7 mouse cellular contexts compared by ENCODE assay signal in the genomic region with DNA sequence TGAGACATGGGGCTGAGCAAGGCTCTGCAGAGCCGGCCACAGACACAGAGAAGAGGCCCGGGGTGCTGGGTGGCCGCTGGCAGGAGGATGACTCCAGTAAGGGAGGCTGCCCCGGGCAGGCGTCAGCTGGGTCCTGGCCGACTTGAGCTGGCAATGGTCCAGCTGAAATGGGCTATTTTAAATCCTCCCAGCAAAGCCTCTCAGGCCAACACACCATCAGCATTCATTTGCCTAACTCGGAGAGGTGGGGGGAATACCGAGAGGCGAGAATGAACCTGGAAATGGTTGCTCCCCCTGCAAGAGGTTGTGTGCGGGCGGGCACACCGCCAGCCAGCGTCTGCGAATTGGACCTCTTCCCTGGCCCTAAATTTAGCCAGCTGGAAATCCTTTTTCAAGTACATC. TPM values are rescaled to one million over a fixed set of nuclear protein-coding genes. Genes with fewer than 3 reads are reported as not detected.
A peak's percentile ranks its signal among the peaks of the same experiment; 100 is the strongest.
DNase-seq lines count a peak whose midpoint lies in the region; ATAC-seq lines count a peak whose summit lies in the region.

No protein-coding gene starts in this region.

- ATAC-seq in hindbrain, embryonic 15.5 days (ENCODE audit: low FRiP score, low read depth) = peak; percentile 66
- no peak for ATAC-seq in megakaryocyte, adult 5-6 weeks (ENCODE audit: poor library complexity, severe bottlenecking)
- no peak for ATAC-seq in erythroid progenitor cell, adult 5-6 weeks (replicated peaks; ENCODE audit: low FRiP score, poor library complexity, severe bottlenecking)

- WGBS in hindbrain, embryonic 15.5 days = 40% methylated on average over 14 of the region's 14 CpGs

- H3K27ac ChIP-seq in hindbrain, embryonic 15.5 days (replicated peaks) = peak overlapping the region; percentile 38

- H3K9ac ChIP-seq in hindbrain, embryonic 15.5 days = no peak overlapping the region

- no peaks in the 10 kb centered on the region for H3K9me3 ChIP-seq in hindbrain, embryonic 15.5 days

- H3K4me3 ChIP-seq in hindbrain, embryonic 15.5 days = no peak overlapping the region

- H3K36me3 ChIP-seq in hindbrain, embryonic 15.5 days = no peaks in the 10 kb centered on the region

- no peaks in the 10 kb centered on the region for H3K27me3 ChIP-seq in hindbrain, embryonic 15.5 days

- peak; percentile 45 for DNase-seq in ZHBTc4 (ENCODE audit: low read depth, low spot score)
- DNase-seq in cerebellum, adult 11 months = peak; percentile 85
- peak; percentile 52 for DNase-seq in gastrocnemius, adult 18-20 months (ENCODE audit: low spot score)
- DNase-seq in lung, postnatal 36 days = peak; percentile 20

- H3K4me1 ChIP-seq in hindbrain, embryonic 15.5 days (replicated peaks) = peaks cover 54% of the 10 kb centered on the region

- no peak overlapping the region for H3K4me2 ChIP-seq in hindbrain, embryonic 15.5 days

RNA-seq across cellular contexts. Expression of gene Enpp7, which starts 30.9 kb away (rescaled TPM):
- not detected for total RNA-seq in gastrocnemius, adult 18-20 months (2021)
- not detected in 2 replicates for polyA plus RNA-seq in hindbrain, embryonic 15.5 days (2015; fragmentation: Nextera tagmentation; extraction: Ambion mirVana)
- not detected in 2 replicates for total RNA-seq in megakaryocyte, adult 5-6 weeks (2015)
- not detected in 2 replicates for total RNA-seq in megakaryocyte, adult 5-6 weeks (2017)
- not detected in 2 replicates for total RNA-seq in erythroid progenitor cell, adult 5-6 weeks (2015; ENCODE audit: low replicate concordance)
- not detected in 2 replicates for total RNA-seq in erythroid progenitor cell, adult 5-6 weeks (2017; ENCODE audit: low replicate concordance)

RNA-seq across cellular contexts. Expression of gene Rbfox3, which starts 45.7 kb away (rescaled TPM):
- under 1 TPM in 1 of 2 experiments, not detected in 1; 0.09 TPM for total RNA-seq in gastrocnemius, adult 18-20 months (2021)
- polyA plus RNA-seq in hindbrain, embryonic 15.5 days (2015; fragmentation: Nextera tagmentation; extraction: Ambion mirVana) = 71.8 and 77.9 TPM in 2 replicates
- total RNA-seq in megakaryocyte, adult 5-6 weeks (2015) = not detected in 2 replicates
- not detected in 2 replicates for total RNA-seq in megakaryocyte, adult 5-6 weeks (2017)
- total RNA-seq in erythroid progenitor cell, adult 5-6 weeks (2015; ENCODE audit: low replicate concordance) = not detected in 2 replicates
- not detected in 2 replicates for total RNA-seq in erythroid progenitor cell, adult 5-6 weeks (2017; ENCODE audit: low replicate concordance)

Comparison
In these comparisons a context has a peak if more than half of its experiments do, and no peak if none do; other contexts are left out.
1. DNase-seq: peak in every context shown above with its lines; median percentile 85 in cerebellum, adult 11 months; 52 in gastrocnemius, adult 18-20 months; 45 in ZHBTc4; 20 in lung, postnatal 36 days.